Mouse (Mus musculus) neutrophil, adult 5-6 weeks (primary cell): ENCODE results near the gene Kansl2. TPM values are rescaled to one million over a fixed set of nuclear protein-coding genes. Genes with fewer than 3 reads are reported as not detected.

Experiments
- total RNA-seq: library from RNA; stranded (forward); fragments of 200-1000 nt; gene quantifications from 2 replicates; pipeline ENCODE4 v1.2.3, GENCODE M21; 2017

Kansl2 gene
- total RNA-seq, 1 experiment from 2014 or later = 42.1 TPM

Other genes starting within 250 kb of the Kansl2 start
- gene Zfp641, start 238.1 kb downstream of the Kansl2 start, total RNA-seq = 0.12 TPM in 1 of 2 replicates, not detected in the other
- gene Olfr285, start 216.9 kb downstream of the Kansl2 start, total RNA-seq = not detected in 2 replicates
- gene Olfr284, start 193.3 kb downstream of the Kansl2 start, total RNA-seq = not detected in 2 replicates
- not detected in 2 replicates for gene Olfr283, start 153.3 kb downstream of the Kansl2 start, total RNA-seq
- gene Olfr282, start 103.0 kb downstream of the Kansl2 start, total RNA-seq = not detected in 2 replicates
- gene Olfr281, start 81.7 kb downstream of the Kansl2 start, total RNA-seq = 0.12 TPM in 1 of 2 replicates, not detected in the other
- not detected in 2 replicates for gene OR5BS1P, start 64.4 kb downstream of the Kansl2 start, total RNA-seq
- gene Lalba, start 51.5 kb downstream of the Kansl2 start, total RNA-seq = not detected in 2 replicates
- not detected in 2 replicates for gene Olfr279, start 41.9 kb downstream of the Kansl2 start, total RNA-seq
- gene Ccnt1, start 36.7 kb upstream of the Kansl2 start, total RNA-seq = 105 and 123 TPM in 2 replicates
- gene 4930415O20Rik, start 36.7 kb upstream of the Kansl2 start, total RNA-seq = 1.6 TPM in 1 of 2 replicates, not detected in the other
- gene Adcy6, start 75.8 kb upstream of the Kansl2 start, total RNA-seq = 2.0 and 2.8 TPM in 2 replicates
- not detected in 2 replicates for gene Cacnb3, start 96.6 kb upstream of the Kansl2 start, total RNA-seq
- gene Ddx23, start 128.6 kb upstream of the Kansl2 start, total RNA-seq = 109 and 114 TPM in 2 replicates
- gene Rnd1, start 143.2 kb upstream of the Kansl2 start, total RNA-seq = 13.8 and 16.5 TPM in 2 replicates
- gene Ccdc65, start 173.9 kb upstream of the Kansl2 start, total RNA-seq = not detected in 2 replicates
- gene Fkbp11, start 193.9 kb upstream of the Kansl2 start, total RNA-seq = 5.6 and 10.9 TPM in 2 replicates
- 53.5 and 60.3 TPM in 2 replicates for gene Arf3, start 228.9 kb upstream of the Kansl2 start, total RNA-seq
- 0.58 and 0.74 TPM in 2 replicates for gene Wnt10b, start 243.9 kb upstream of the Kansl2 start, total RNA-seq